Mouse (Mus musculus) bone marrow, adult 2 months (tissue): ENCODE measurements around the gene AC124502.3.

Experiments
- CTCF ChIP-seq: fragments of 200-500 bp; IDR thresholded peaks from 2 replicates; pipeline ENCODE4 v1.5.1; 2011; ENCODE audit warnings: low read length, control low read depth; ENCODE audit not compliant: control insufficient read depth, insufficient read depth
- POLR2A ChIP-seq: fragments of 200-500 bp; IDR thresholded peaks from 2 replicates; pipeline ENCODE4 v1.6.1; 2011; ENCODE audit warnings: low read depth, mild to moderate bottlenecking, control low read depth, low read length, borderline replicate concordance; ENCODE audit not compliant: control insufficient read depth

GRCm38 (mm10) chr19:5069978-5070377 lies 31.3 kb downstream of the AC124502.3 start:
- TF ChIP-seq CTCF (no peak), POLR2A (no peak)
